Mouse (Mus musculus) left cerebral cortex, postnatal 14 days (tissue): Measurements from ENCODE around the gene Gsk3a. TPM values are rescaled to one million over a fixed set of nuclear protein-coding genes. Genes with fewer than 3 reads are reported as not detected.
"Not testable (repeated sequence)": the region's sequence is repeated elsewhere in the genome, so short reads cannot be mapped to it uniquely, and the experiment has no call there.

Source experiments
- DNase-seq, 2 experiments: peaks; one replicate each; pipeline ENCODE4 v3.0.0; 2021 to 2022; ENCODE audit warnings: low spot score in 2 of 2, mixed read lengths in 1 of 2
- intact Hi-C: fragments of 180-260 bp; cut with DNase I; formaldehyde crosslinking; loops from one replicate; pipeline ENCODE4 v1.15.1; 2025
- total RNA-seq, 2 experiments: library from RNA; stranded (reverse); gene quantifications; 2 replicates each; pipeline ENCODE4 v1.2.3; 2021

Gene Gsk3a
- total RNA-seq, 2 experiments from 2014 or later: 201 to 203 TPM

- DNase-seq: no peak
- intact Hi-C loops: no loop called here
Measured at GRCm38 (mm10) chr7:25274996-25275395, 37.3 kb upstream of the Gsk3a start.

GRCm38 (mm10) chr7:25274571-25274970, 36.9 kb upstream of the Gsk3a start:
- no peak for DNase-seq
- intact Hi-C loops: no loop called here

GRCm38 (mm10) chr7:25273259-25274241, 35.9 kb upstream of the Gsk3a start:
- DNase-seq: no peak
- intact Hi-C loops: no loop called here

GRCm38 (mm10) chr7:25272445-25273258, 35.0 kb upstream of the Gsk3a start:
- no peak for DNase-seq
- intact Hi-C loops: no loop called here

GRCm38 (mm10) chr7:25271651-25272444, 34.2 kb upstream of the Gsk3a start:
- intact Hi-C loops: no loop called here
- no peak for DNase-seq

- DNase-seq: no peak
Measured at GRCm38 (mm10) chr7:25270652-25271633, 33.3 kb upstream of the Gsk3a start.

GRCm38 (mm10) chr7:25269545-25270271, 32.1 kb upstream of the Gsk3a start:
- DNase-seq: no peak
- intact Hi-C loops: no loop called here

More at GRCm38 (mm10) chr7:25270652-25271633, 33.3 kb upstream of the Gsk3a start:
- intact Hi-C loops: no loop called here

- DNase-seq: no peak
- intact Hi-C loops: no loop called here
Measured at GRCm38 (mm10) chr7:25269029-25269428, 31.4 kb upstream of the Gsk3a start.

GRCm38 (mm10) chr7:25268588-25268987, 30.9 kb upstream of the Gsk3a start:
- intact Hi-C loops: no loop called here
- no peak for DNase-seq

GRCm38 (mm10) chr7:25267751-25268463, 30.3 kb upstream of the Gsk3a start:
- intact Hi-C loops: no loop called here
- peak; percentile 99 to 100 for DNase-seq

GRCm38 (mm10) chr7:25267301-25267750, 29.7 kb upstream of the Gsk3a start, which contains the start of gene Cic:
TSS of gene Cic (plus strand) at chr7:25267704.
- DNase-seq: peak; percentile 99 to 100
- intact Hi-C loops: no loop called here

- intact Hi-C loops: no loop called here
Measured at GRCm38 (mm10) chr7:25266180-25266962, 28.7 kb upstream of the Gsk3a start.

GRCm38 (mm10) chr7:25265743-25266142, 28.1 kb upstream of the Gsk3a start:
- DNase-seq, intact Hi-C loops: not testable (repeated sequence)

More at GRCm38 (mm10) chr7:25266180-25266962, 28.7 kb upstream of the Gsk3a start:
- no peak for DNase-seq

GRCm38 (mm10) chr7:25263968-25264870, 26.6 kb upstream of the Gsk3a start:
- intact Hi-C loops: no loop called here
- DNase-seq: no peak

- intact Hi-C loops: no loop called here
Measured at GRCm38 (mm10) chr7:25261896-25262295, 24.2 kb upstream of the Gsk3a start.

More at GRCm38 (mm10) chr7:25261896-25262295, 24.2 kb upstream of the Gsk3a start:
- DNase-seq: no peak
